Mouse (Mus musculus) retina, postnatal 1 day (tissue): ENCODE results near the gene Wdr59.
"Not testable (repeated sequence)": the region's sequence is repeated elsewhere in the genome, so short reads cannot be mapped to it uniquely, and the experiment has no call there.

ENCODE experiments used
- DNase-seq: peaks from one replicate; pipeline ENCODE4 v3.0.0-alpha.2; 2012

The Wdr59 gene

DNA sequence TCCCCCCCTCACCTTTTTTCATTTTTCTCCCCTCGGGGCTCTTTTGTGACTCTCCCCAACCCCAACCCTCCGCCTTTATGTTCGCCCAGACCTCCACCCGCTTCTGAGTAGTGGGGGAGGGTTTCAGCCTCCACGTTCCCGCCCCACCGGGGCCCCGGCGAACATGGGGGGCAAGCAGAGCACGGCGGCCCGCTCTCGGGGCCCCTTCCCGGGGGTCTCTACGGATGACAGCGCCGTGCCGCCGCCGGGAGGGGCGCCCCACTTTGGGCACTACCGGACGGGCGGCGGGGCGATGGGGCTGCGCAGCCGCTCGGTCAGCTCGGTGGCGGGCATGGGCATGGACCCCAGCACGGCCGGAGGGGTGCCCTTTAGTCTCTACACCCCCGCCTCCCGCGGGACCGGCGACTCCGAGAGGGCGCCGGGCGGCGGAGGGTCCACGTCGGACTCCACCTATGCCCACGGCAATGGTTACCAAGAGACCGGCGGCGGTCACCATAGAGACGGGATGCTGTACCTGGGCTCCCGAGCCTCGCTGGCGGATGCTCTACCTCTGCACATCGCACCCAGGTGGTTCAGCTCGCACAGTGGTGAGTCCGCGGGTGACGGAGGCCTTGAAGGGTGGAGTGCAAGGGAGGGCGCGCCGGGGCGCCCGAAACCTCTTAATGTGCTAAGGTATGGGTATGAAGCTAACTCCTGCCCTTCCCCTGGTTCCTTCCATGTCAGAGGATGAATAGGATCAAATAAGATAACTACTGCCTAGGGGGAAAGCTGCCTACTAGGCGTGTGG, 15.3 kb upstream of the Wdr59 start:
- DNase-seq: peak; percentile 44

DNA sequence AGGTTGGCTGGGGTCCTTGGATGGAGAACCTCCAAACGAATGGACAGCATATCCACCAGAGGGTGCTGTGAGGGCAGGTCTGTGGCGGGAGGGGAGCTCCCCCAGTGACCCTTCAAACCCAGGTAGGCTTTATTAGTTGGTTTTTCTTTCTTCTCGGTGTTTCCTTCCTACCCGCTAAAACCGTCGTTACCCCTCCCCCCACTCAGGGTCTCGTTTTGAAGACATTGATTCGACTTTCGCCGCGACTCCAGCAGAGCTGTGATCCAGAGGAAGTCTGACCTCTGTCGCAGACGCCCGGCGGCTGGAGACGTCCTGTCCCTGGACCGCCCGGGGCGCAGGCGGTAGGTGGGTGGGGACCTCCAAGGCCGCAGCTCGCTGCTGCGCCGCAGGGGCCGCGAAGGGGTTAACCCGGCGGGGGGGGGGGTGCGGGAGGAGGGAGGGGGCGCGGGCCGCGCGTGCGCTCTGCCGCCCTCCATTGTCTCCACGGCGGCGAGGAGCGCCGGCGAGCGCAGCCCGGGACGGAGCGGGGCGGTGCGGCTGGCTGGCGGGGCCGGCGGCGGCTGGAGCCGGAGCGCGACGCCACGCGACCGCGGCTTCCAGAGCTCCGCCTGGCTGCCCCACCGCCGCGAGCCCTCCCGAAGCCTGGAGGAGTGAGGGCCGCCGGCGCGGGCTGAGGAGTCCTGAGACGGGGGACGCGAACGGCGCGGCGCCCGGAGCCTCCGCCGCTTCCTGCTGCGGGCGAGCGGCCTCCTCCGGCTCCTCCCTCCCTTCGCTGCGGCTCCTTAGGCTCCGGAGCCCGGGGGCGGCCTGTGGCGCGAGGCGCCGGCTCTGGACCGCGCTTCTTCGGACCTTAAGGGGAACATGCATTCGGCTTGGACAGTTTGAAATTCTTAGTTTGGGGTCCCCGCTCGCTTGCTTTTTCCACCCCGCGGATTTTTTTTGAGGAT, 14.4 kb upstream of the Wdr59 start, which contains the start of gene Znrf1:
Gene Znrf1 (plus strand): TSS at position 67 of the 947 bp plus-strand sequence.
- DNase-seq: peak; percentile 89

DNA sequence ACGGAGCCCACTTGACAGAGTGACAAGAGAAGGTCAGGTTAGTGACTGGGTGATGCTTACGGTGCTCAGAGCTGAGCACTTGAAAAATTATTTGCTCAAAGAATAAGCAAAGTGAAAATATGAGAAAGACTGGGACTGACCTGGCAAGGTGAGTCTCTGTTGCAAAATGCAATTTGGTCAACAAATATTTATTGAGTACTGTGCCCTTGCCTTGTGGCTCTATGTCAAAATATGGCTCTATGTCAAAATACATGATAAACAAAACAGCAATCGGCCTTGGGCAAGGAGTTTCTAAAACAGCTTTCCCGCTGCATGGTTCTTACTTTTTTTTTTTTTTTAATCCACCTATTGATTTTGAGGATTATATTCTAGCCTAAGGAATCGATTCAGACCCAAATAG, 13.6 kb upstream of the Wdr59 start:
- no peak for DNase-seq

DNA sequence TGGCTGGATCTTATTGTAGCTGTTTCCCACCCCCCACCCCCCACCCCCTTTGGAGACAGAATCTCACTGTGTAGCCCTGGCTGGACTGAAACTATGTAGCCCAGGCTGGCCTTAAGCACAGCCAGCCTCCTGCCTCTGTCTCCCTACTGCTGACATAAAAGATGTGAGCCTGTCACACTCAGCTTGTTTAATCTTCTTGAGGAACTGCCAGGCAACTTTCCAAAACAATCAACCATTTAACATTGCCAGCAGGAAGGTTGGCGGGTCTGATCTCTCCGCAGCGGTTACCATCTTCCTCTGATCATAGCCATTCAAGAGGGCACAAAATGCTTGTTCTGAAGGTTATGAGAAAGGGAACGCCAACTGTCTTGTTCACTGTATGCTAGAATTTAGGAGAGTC, 11.6 kb upstream of the Wdr59 start:
- DNase-seq: no peak

DNA sequence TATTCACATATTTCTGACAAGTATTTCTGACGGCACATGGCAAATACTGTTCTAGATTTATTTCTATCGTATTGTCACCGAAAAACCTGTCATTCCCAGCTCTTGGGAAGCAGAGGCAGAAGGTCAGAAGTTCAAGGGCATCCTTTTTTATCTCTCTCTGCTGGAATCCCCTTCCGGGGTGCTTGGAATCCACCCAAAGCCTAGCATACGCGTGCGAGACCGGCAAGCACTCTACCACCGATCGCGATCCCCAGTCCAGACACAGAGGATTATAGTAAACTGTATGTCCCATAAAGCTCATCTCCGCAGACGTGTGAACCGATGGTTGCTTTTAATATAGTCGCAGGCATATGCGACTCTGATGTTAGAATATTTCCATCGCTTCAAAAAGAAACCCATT, 9.7 kb upstream of the Wdr59 start:
- DNase-seq: no peak

DNA sequence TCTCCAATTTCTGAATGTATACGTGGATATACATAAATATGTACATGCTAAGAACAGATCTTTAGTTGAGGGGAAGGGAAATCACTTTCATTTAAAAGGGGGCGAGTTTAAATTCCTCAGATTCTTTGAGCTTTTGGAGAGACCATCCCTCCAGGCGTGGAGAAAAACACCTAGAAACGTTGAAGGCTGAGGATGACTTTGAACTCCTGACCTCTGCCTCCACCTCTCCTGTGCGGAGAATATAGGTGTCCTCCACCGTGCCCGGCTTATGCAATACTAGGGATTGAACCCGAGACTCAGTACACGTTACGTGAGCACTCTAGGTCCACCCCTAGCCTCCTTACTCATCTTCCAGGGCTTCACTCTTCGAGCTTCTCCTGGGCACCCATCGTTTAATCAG, 9.3 kb upstream of the Wdr59 start:
- DNase-seq: no peak

DNA sequence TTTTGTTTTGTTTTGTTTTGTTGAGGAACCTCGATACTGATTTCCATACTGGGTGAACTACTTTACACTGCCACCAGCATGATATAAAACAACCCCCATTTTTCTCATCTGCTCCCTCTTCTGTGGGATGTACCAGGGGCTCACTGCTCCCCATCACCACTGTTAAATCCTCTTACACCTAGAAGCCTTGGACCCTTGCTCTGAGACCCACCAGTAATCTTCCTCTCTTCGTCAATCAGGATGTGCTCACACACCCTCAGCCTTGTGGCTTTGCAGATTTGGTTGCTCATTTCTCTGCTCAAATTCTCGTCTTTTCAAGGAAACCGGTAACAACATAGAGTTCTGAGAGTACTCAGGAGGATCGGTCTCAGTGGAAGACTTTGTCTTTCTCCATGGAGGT, 6.2 kb upstream of the Wdr59 start:
- no peak for DNase-seq

DNA sequence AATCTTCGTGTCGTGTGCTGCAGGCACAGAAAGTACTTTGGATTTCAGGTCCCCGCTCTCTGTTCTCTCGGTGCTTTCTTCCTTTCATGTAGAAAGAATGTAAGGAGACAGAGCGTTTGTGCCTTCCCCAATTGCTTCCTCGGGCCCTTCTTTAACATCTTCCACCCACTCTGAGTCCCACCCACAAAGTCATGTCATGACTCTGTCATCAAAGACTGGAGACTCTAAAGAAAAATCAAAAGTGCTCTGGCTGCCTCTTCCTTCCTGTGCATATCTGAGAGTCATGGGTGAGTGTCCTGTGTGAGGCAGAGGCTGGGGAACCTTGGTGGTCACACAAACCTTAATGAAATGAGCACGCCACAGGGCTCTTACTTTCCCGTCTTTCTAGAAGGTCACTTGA, 5.3 kb upstream of the Wdr59 start:
- no peak for DNase-seq

DNA sequence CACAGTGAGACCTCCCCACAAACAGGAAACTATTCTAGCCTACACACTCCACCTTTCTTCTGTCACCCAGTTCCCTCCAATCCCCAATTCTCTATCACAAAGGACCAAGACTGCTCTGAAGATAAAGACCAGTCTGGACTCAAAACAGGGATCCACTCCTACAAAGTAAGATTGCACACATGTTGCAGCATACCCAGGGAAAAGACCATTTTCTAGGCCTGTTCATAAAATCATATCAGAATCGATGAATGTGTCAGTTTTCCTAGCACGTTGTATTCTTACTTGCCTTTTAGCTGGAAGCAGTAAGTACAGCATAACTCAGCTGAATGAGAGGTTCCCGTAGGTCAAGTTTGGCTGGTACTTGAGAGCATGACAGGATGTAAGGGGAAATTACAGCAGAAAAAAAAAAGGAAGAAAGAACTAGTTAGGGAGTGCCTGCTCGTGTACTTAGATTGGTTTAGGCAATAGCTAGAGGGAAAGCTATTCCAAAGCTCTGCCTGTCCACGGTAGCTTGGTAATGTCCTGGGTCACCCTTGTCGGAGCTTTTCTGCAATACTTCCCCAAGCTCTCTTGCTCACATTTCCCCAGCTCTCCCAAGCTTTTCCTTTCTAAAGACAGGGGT, 4.6 kb upstream of the Wdr59 start:
- no peak for DNase-seq

DNA sequence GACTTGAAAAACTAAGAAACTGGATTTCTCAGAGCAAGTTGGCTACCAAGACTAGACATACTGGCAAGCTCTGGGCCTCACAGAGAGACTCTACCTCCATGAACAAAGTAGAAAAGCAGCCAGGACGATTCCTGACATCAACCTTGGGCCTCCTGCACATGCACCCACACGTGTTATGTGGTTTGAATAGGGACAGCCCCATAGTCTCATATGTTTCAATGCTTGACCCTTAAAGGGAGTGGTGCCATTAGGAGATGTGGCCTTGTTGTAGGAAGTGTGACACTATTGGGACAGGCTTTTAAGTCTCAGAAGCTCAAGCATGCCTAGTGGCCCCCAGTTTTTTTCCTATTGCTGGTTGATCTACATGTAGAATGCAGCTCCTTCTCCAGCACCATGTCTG, 4.4 kb downstream of the Wdr59 start:
- DNase-seq: no peak

DNA sequence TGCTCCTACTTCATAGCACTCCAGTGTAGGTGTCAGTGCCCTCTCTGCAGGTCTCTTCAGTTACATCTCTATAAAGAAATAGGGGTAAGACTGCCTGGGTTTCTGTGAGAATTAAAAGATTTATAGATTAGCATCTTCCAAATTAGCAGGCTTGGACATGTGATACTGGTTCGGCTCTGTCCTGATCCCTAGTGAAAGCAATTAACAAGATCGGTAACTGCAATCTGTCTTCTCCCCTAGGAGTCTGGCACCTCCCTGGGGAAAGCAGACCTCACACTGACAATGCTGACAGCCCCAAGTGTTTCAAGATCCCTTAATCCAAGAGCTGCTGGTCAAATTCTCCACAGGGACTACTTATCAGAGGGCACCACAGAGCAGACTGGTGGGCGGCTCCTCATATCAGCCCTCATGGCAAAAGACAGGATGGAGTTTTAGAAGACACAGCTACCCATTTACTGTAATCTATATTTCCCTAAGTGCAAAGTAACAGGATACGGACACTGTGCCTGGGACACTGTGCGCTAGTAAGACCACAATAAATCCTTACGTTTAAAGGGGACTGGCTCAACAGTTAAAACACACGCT, 5.3 kb downstream of the Wdr59 start:
- DNase-seq: peak; percentile 77

DNA sequence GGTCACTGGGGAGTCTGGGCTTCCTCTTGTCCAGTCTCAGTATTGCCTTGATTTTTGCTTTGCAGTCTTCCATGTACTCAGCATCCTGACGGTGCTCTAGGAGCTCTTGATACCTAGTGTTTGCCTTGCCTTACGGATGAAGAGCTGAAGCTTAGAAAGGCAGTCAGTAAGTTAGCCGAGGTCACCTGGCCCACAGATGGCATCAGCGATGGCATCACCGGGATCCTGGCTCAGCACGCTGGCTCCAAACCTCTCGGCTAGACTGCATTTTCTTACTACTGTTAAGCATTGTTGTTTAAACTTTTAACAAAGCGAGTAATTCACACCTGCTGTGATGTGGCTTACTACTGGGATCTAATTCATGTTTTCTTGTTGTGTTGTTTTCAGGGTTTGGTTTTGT, 8.4 kb downstream of the Wdr59 start:
- no peak for DNase-seq

DNA sequence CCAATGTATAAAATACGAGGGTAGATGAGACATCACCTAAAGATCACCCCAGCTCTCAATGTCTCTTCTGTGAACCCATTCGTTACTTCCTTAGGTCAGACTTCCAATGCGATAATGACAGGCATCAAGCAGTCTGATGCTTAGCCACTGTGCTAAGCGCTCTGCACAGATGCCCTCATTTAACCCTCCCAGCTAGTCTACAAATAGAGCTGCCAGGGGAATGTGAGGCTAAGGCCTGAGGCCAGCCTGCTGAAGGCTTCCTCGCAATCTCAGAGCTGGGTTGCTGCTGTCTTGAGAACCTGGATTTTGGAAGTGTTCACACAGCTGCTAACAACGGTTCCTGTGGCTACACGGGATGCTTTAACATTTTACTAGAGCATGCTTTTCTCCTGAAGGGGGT, 9.0 kb downstream of the Wdr59 start:
- peak; percentile 25 for DNase-seq

DNA sequence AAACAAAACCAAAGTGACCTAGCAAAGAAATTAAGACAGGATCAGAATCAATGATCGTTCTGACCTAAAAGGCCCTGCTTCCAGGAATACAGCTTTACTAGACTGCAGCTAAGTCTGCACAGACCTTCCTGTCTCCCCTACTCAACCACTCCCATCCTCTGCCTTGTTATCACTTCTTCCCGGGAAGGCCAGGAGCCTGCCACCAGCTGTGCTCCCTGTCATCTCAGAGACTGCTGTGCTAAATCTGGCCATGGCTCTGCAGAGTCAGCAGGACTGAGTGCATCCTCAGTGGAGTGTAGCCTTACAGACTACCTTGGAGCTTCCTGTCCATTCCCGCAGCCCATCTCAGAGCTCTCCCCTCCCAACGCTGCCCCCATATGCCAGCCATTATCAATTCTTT, 11.5 kb downstream of the Wdr59 start:
- DNase-seq: no peak

DNA sequence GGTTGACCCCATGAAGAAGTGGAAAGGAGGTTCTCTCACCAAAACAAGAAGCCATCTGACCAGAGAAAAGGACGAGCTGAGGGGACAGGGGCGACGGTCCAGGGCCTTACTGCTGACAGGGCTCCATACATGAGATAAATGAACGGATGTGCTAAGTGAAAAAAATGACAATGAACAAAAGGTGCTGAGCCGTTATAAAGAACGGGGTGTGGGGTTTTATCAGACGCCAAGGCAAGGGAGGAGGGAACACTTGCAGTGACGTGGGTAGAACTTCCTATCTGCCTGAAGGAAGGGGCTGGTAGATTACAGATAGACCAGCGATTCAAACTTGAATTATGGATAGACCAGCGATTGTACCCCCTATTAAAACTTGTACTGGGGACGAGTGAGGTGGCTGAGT, 12.6 kb downstream of the Wdr59 start:
- DNase-seq: no peak

DNA sequence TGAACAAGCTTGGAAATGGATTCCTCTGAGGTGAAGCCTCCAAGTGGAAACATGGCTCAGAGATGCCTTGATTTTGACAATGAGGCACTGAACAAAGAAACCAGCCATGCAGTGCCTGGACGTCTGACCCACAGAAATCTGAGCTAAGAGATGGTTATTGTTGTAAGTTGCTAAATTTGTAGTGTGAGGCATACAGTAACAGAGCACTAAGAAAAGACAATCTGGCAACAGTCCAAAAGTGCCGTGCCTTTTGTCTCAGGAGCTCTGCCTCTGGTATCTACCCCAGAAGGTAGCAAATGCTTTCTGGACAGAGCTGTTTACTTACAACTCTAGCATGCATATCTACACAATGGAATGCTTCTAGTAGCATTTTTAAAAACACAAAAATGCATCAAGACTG, 13.3 kb downstream of the Wdr59 start:
- DNase-seq: peak; percentile 32

DNA sequence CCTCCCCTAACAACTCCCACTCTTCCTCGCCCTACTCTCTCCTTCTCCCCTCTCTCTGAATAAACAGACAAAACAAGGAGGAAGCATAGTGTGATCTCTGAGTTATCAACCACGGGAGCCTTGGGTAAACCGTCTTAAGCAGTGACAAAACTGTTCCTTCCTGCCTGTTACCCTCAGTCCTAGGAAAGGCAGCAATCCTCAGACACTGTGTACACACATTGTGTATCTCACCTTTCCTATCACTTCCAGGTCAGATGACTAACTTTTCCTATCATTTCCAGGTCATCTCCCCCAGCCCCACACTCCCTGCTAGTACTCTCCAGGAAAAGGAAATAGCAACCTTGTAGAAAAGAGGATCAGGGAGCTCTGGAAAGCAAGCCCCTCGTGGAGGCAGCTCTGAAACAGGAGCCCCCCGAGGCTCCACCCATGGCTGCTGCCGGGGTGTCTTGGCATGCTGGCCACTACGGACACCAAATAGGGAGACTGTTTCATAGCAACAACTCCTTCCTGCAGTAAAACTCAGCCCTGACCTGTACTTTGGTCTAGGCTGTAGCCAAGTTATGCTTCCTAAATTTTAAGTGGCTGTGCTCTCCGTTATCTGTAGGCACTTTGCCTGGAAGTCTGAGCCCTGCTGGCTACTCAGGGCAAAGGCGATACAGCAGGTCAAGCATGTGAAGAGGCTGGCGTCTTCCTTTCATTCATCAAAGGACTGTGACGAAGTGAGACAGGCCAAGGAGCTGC, 20.0 kb downstream of the Wdr59 start:
- no peak for DNase-seq

DNA sequence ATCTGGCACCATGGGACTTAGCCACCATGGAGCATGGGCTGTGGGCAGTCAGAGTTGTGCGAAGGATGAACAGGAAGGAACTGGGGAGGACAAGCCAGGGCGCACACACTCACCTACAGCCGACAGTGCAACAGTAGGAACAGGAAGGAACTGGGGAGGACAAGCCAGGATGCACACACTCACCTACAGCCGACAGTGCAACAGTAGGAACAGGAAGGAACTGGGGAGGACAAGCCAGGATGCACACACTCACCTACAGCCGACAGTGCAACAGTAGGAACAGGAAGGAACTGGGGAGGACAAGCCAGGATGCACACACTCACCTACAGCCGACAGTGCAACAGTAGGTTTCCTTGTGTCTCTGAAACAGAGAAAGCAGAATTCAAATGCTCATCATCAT, 23.6 kb downstream of the Wdr59 start:
- DNase-seq: not testable (repeated sequence)

DNA sequence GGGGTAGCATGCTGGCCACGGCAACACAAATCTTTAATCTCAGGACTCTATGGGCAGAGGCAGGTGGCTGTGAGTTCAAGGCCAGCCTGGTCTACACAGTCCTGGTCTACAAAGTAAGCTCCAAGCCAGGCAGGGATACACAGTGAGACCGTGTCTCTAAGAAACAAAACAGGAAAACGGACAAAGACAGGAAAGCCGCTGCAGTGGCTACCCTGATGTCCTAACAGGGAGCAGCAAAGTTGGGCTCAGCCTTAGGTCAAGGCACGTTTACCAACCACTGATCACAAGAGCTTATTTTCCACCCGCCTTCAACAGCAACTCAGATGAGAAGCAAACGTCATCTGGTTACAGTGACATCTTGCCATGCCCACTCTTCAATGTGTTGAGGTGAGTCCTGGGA, 25.6 kb downstream of the Wdr59 start:
- no peak for DNase-seq

DNA sequence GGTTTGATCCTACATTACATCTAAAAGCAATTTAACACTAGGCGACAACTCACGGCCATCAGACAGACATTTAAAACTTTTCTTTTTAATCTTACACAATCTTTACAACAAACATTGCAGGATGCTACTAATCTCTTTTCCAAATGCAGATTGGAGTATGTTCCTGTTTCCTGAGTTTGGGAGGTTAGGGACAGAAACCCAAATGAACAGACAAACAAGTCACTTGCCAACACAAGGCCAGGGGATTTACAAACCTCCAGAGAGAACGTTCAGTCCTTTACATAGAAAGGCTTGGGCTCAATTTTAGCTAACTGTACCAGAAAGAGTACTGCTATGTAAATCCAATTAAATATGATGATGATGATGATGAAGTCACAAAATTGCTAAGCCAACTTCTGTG, 28.7 kb downstream of the Wdr59 start:
- DNase-seq: no peak

DNA sequence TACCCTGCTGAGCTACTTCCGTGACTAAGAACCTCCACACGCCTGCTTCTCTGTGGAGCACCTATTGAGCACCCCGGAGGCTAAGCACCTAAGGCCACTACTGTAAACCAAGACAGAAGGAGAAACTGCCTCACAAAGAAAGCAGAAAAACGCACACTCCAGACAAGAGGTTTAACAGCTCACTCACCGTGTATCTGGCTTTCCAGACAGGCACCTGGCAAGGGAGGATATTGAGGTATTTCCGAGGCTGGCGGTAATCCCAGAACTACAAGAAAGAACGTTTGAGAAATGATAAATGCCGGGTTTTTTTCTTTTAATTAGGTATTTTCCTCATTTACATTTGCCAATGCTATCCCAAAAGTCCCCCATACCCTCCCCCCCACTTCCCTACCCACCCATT, 29.4 kb downstream of the Wdr59 start:
- DNase-seq: no peak

DNA sequence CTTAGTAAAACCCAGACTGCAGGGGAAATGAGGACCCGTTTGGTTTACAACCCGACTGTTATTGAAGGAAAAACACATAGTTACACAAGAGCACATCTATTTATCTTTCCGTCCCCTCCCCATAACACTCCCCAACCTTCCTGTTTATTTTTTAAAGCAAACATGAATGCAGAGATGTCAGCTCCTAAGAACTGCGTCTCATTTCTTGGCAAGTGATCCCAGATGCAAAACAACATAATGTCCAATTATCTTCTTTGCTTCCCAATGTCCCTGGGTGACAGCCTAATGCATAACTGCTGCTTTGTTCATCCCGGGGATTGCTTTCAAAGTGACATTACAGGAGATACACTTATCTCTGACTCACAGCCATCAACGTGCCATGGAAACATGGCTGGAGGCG, 30.7 kb downstream of the Wdr59 start:
- no peak for DNase-seq
